ENCODE assay signal across 18 mouse cellular contexts in genomic region chr17:45051971-45052370, GRCm38 (mm10).
"Had no signal": no experiment of that assay in that cellular context is flagged by ENCODE, and none has a peak within 500 bp of the region (broad histone marks: within the 10 kb centered on the region; RNA-seq: fewer than 3 reads in every experiment).

No protein-coding gene starts in this region.

- H3K27ac ChIP-seq: midbrain, embryonic 10.5 days; midbrain, embryonic 12.5 days; neural tube, embryonic 13.5 days; neural tube, embryonic 15.5 days had no signal

- H3K4me3 ChIP-seq: midbrain, embryonic 10.5 days; midbrain, embryonic 12.5 days; myocyte; neural tube, embryonic 13.5 days; neural tube, embryonic 15.5 days had no signal

- H3K36me3 ChIP-seq: midbrain, embryonic 10.5 days; midbrain, embryonic 12.5 days; neural tube, embryonic 13.5 days; neural tube, embryonic 15.5 days had no signal

- H3K4me1 ChIP-seq: midbrain, embryonic 12.5 days; neural tube, embryonic 13.5 days; neural tube, embryonic 15.5 days had no signal

- H3K27me3 ChIP-seq: midbrain, embryonic 12.5 days; neural tube, embryonic 13.5 days; neural tube, embryonic 15.5 days had no signal

- H3K9ac ChIP-seq: lung, embryonic 14.5 days; midbrain, embryonic 12.5 days; neural tube, embryonic 13.5 days; neural tube, embryonic 15.5 days had no signal

- DNase-seq: lung, adult 18-20 months; lung, embryonic 14.5 days; lung, postnatal 10 days; lung, postnatal 4 days; midbrain, embryonic 14.5 days; retina, postnatal 1 day; right cerebral cortex, adult 18-20 months; right cerebral cortex, postnatal 25 days; right cerebral cortex, postnatal 4 days; spleen, adult 18-20 months; thymus, adult 2 months; thymus, postnatal 25 days; thymus, postnatal 4 days had no signal
